Mouse (Mus musculus) lung, adult 2 months (tissue): ENCODE data around the gene Gpank1.

ENCODE experiments used
- CTCF ChIP-seq: fragments of 200-500 bp; IDR thresholded peaks from 2 replicates; pipeline ENCODE4 v1.5.1; 2011; ENCODE audit warnings: mild to moderate bottlenecking, low read length, control low read depth; ENCODE audit not compliant: insufficient read depth
- POLR2A ChIP-seq: fragments of 200-500 bp; IDR thresholded peaks from 2 replicates; pipeline ENCODE4 v1.6.1; 2011; ENCODE audit warnings: low read depth, mild to moderate bottlenecking, control low read depth, low read length, borderline replicate concordance; ENCODE audit errors: extremely low read depth

GRCm38 (mm10) chr17:35152121-35152520 lies 30.9 kb downstream of the Gpank1 start:
- TF ChIP-seq CTCF: no peak
- TF ChIP-seq POLR2A: no peak
